Mouse (Mus musculus) E14TG2a.4 (cell line): ENCODE results near the gene Slc39a8.

Source experiments
- CTCF ChIP-seq: conservative IDR thresholded peaks from 2 replicates; pipeline ENCODE4 v1.5.1; 2014; ENCODE audit warnings: low read length
- NANOG ChIP-seq: IDR thresholded peaks from 2 replicates; pipeline ENCODE4 v1.6.1; 2014; ENCODE audit warnings: borderline replicate concordance, low read length, mixed read lengths

DNA sequence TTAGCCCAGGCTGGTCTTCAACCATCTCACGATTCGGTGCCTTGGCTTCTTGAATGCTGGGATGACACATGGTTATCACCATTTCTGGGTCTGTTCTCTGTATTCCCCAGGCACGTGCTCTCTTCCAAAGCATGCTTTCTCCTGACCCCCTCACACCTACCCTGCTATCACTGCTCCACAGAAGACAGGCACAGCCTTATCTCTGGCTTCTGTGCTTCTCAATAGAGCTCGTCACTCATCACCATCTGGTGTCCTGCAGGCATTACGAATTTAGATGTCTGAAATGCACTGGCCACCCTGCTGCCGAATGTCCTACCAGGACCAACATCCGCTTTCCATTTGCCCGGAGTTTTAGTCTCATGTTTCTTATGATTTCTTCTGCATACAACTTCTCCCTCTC, 18.6 kb downstream of the Slc39a8 start:
- TF ChIP-seq CTCF, result no peak
- TF ChIP-seq NANOG, result no peak
